Mouse (Mus musculus) embryo, embryonic 11.5 days (tissue): ENCODE measurements around the gene Mrpl53.

ENCODE experiments used
- DNase-seq: peaks from one replicate; pipeline ENCODE4 v3.0.0-alpha.2; 2012; ENCODE audit warnings: low read depth, low spot score

Gene Mrpl53

GRCm38 (mm10) chr6:83108762-83109668 is at the start of gene Mrpl53:
Gene Mrpl53, plus strand, starts transcription at chr6:83109040.
- DNase-seq: no peak

- DNase-seq: no peak
These were observed 42.8 kb upstream of the Mrpl53 start for GRCm38 (mm10) chr6:83065995-83066394.

GRCm38 (mm10) chr6:83066441-83066840 is 42.4 kb upstream of the Mrpl53 start:
- DNase-seq: no peak

GRCm38 (mm10) chr6:83068221-83068620 is 40.6 kb upstream of the Mrpl53 start:
- DNase-seq: no peak

GRCm38 (mm10) chr6:83068706-83069487 is 39.9 kb upstream of the Mrpl53 start:
- no peak for DNase-seq

- DNase-seq: no peak
These were observed 39.2 kb upstream of the Mrpl53 start for GRCm38 (mm10) chr6:83069488-83070246.

- DNase-seq: no peak
These were observed 38.8 kb upstream of the Mrpl53 start, which contains the start of gene Tlx2 for GRCm38 (mm10) chr6:83070247-83070310. Gene Tlx2, minus strand, starts transcription at chr6:83070293.

GRCm38 (mm10) chr6:83070311-83071219 is 38.3 kb upstream of the Mrpl53 start:
- DNase-seq: no peak

GRCm38 (mm10) chr6:83071220-83071619 is 37.6 kb upstream of the Mrpl53 start:
- no peak for DNase-seq

- DNase-seq: no peak
These were observed 33.9 kb upstream of the Mrpl53 start for GRCm38 (mm10) chr6:83074979-83075378.

- no peak for DNase-seq
These were observed 31.1 kb upstream of the Mrpl53 start, which contains the start of gene Pcgf1 for GRCm38 (mm10) chr6:83077630-83078323. Gene Pcgf1, plus strand, starts transcription at chr6:83077869.

GRCm38 (mm10) chr6:83078324-83078858 is 30.4 kb upstream of the Mrpl53 start:
- DNase-seq: peak; percentile 99

- no peak for DNase-seq
These were observed 28.6 kb upstream of the Mrpl53 start for GRCm38 (mm10) chr6:83080210-83080609.

- no peak for DNase-seq
These were observed 25.3 kb upstream of the Mrpl53 start for GRCm38 (mm10) chr6:83083497-83083896.

- DNase-seq: no peak
These were observed 24.4 kb upstream of the Mrpl53 start for GRCm38 (mm10) chr6:83084477-83084876.

- no peak for DNase-seq
These were observed 22.5 kb upstream of the Mrpl53 start, which contains the start of gene Lbx2 for GRCm38 (mm10) chr6:83086121-83087035. Gene Lbx2, plus strand, starts transcription at chr6:83086367.

- no peak for DNase-seq
These were observed 21.5 kb upstream of the Mrpl53 start for GRCm38 (mm10) chr6:83087205-83087925.

GRCm38 (mm10) chr6:83087926-83088260 is 20.9 kb upstream of the Mrpl53 start:
- no peak for DNase-seq
